Mouse (Mus musculus): ENCODE data around the gene Got2. TPM values are rescaled to one million over a fixed set of nuclear protein-coding genes. Genes with fewer than 3 reads are reported as not detected.
A peak's percentile ranks its signal among the peaks of the same experiment; 100 is the strongest.

Got2 gene
- total and polyA plus RNA-seq, 3 experiments, result 105 to 421 (median 179) TPM

GRCm38 (mm10) chr8:95914905-95915643, 26.7 kb upstream of the Got2 start:
- TF ChIP-seq ZC3H11A (IDR thresholded peaks at IDR 0.05; ENCODE audit: low read depth, low read length) (peak; percentile 79), CHD1 (IDR thresholded peaks at IDR 0.05; ENCODE audit: low read depth, low read length) (no peak), POLR2A (IDR thresholded peaks at IDR 0.05; ENCODE audit: control insufficient read depth in 1 of 2, insufficient read depth in 1 of 2, low read depth in 1 of 2, low read length in 2 of 2, poor library complexity in 1 of 2) (no peak), NRF1 (IDR thresholded peaks at IDR 0.05; ENCODE audit: insufficient read depth, low read depth, low read length, poor library complexity, severe bottlenecking) (no peak), SMC3 (IDR thresholded peaks at IDR 0.05; ENCODE audit: low read depth, low read length) (peak; percentile 80), SIN3A (IDR thresholded peaks at IDR 0.05; ENCODE audit: low read length) (0 out of 2 replicates have a peak, but pooled peaks have one; percentile 11), CTCF (IDR thresholded peaks at IDR 0.05 in 2 of 3, conservative IDR thresholded peaks at IDR 0.05 in 1 of 3; ENCODE audit: control insufficient read depth in 1 of 3, insufficient read depth in 1 of 3, low read depth in 2 of 3, low read length in 3 of 3, poor library complexity in 1 of 3, severe bottlenecking in 1 of 3) (peak; percentile 83 to 91 (median 90)), RAD21 (IDR thresholded peaks at IDR 0.05; ENCODE audit: low read depth, low read length) (peak; percentile 94)
- Histone ChIP-seq H3K79me2 (ENCODE audit: control insufficient read depth, insufficient read depth, low read length, poor library complexity) (no peaks in the 10 kb centered on the region), H3K27me3 (ENCODE audit: control insufficient read depth in 1 of 2, insufficient read depth in 2 of 2, low read length in 2 of 2) (peaks cover 1 to 4% of the 10 kb centered on the region in 2 experiments; a peak in 2 of 4 replicates), H3K27ac (ENCODE audit: control insufficient read depth, low read depth, low read length) (no peak overlapping the region), H3K4me1 (ENCODE audit: control insufficient read depth in 1 of 2, insufficient read depth in 2 of 2, low read length in 2 of 2) (no peaks in the 10 kb centered on the region), H3K4me3 (ENCODE audit: control insufficient read depth in 1 of 2, insufficient read depth in 1 of 2, low read depth in 2 of 2, low read length in 2 of 2) (no peak overlapping the region), H3K9ac (ENCODE audit: control insufficient read depth, low read depth, low read length, poor library complexity, severe bottlenecking) (no peak overlapping the region), H3K9me3 (replicated peaks; ENCODE audit: insufficient read depth, low read length) (no peaks in the 10 kb centered on the region), H3K36me3 (ENCODE audit: control insufficient read depth in 1 of 2, insufficient read depth in 2 of 2, low read length in 2 of 2) (no peaks in the 10 kb centered on the region)
- peak; percentile 74 for DNase-seq (ENCODE audit: low read depth, low spot score)

GRCm38 (mm10) chr8:95911240-95911639, 22.9 kb upstream of the Got2 start:
- no peaks in the 10 kb centered on the region for H3K79me2 ChIP-seq (ENCODE audit: control insufficient read depth, insufficient read depth, low read length, poor library complexity)
- H3K27me3 ChIP-seq (ENCODE audit: control insufficient read depth in 1 of 2, insufficient read depth in 2 of 2, low read length in 2 of 2), result peaks cover 6 to 7% of the 10 kb centered on the region in 2 experiments; a peak in 3 of 4 replicates
- no peaks in the 10 kb centered on the region for H3K36me3 ChIP-seq (ENCODE audit: control insufficient read depth in 1 of 2, insufficient read depth in 2 of 2, low read length in 2 of 2)
- no peaks in the 10 kb centered on the region for H3K4me1 ChIP-seq (ENCODE audit: control insufficient read depth in 1 of 2, insufficient read depth in 2 of 2, low read length in 2 of 2)
- H3K9ac ChIP-seq (ENCODE audit: control insufficient read depth, low read depth, low read length, poor library complexity, severe bottlenecking), result no peak overlapping the region
- no peaks in the 10 kb centered on the region for H3K9me3 ChIP-seq (replicated peaks; ENCODE audit: insufficient read depth, low read length)
- DNase-seq (ENCODE audit: low read depth, low spot score), result no peak
- H3K4me3 ChIP-seq (ENCODE audit: control insufficient read depth in 1 of 2, insufficient read depth in 1 of 2, low read depth in 2 of 2, low read length in 2 of 2), result no peak overlapping the region
- TF ChIP-seq NELFE (IDR thresholded peaks at IDR 0.05; ENCODE audit: low read depth, low read length), result no peak
- TF ChIP-seq UBTF (IDR thresholded peaks at IDR 0.05; ENCODE audit: borderline replicate concordance, insufficient read depth, low read depth, low read length), result no peak
- no peak for TF ChIP-seq POLR2AphosphoS5 (IDR thresholded peaks at IDR 0.05; ENCODE audit: borderline replicate concordance, low read depth, low read length)
- TF ChIP-seq CHD2 (IDR thresholded peaks at IDR 0.05; ENCODE audit: low read length), result no peak
- TF ChIP-seq NRF1 (IDR thresholded peaks at IDR 0.05; ENCODE audit: insufficient read depth, low read depth, low read length, poor library complexity, severe bottlenecking), result no peak
- TF ChIP-seq CHD1 (IDR thresholded peaks at IDR 0.05; ENCODE audit: low read depth, low read length), result no peak
- no peak for TF ChIP-seq E2F4 (IDR thresholded peaks at IDR 0.05; ENCODE audit: borderline replicate concordance, low read depth, low read length)
- TF ChIP-seq ZMIZ1 (IDR thresholded peaks at IDR 0.05; ENCODE audit: low read depth, low read length), result no peak
- no peak for TF ChIP-seq MYB (IDR thresholded peaks at IDR 0.05; ENCODE audit: low read depth, low read length)
- no peak for TF ChIP-seq TAL1 (IDR thresholded peaks at IDR 0.05; ENCODE audit: low read length)
- TF ChIP-seq USF2 (IDR thresholded peaks at IDR 0.05; ENCODE audit: borderline replicate concordance in 1 of 2, insufficient read depth in 1 of 2, low read depth in 1 of 2, low read length in 2 of 2), result no peak
- TF ChIP-seq GABPA (IDR thresholded peaks at IDR 0.05; ENCODE audit: low read depth, low read length), result no peak
- no peak for TF ChIP-seq MYC (IDR thresholded peaks at IDR 0.05; ENCODE audit: low read depth, low read length)
- no peak for TF ChIP-seq POLR2AphosphoS2 (IDR thresholded peaks at IDR 0.05; ENCODE audit: low read length)
- no peak for TF ChIP-seq CTCF (IDR thresholded peaks at IDR 0.05 in 2 of 3, conservative IDR thresholded peaks at IDR 0.05 in 1 of 3; ENCODE audit: control insufficient read depth in 1 of 3, insufficient read depth in 1 of 3, low read depth in 2 of 3, low read length in 3 of 3, poor library complexity in 1 of 3, severe bottlenecking in 1 of 3)
- TF ChIP-seq KAT2A (conservative IDR thresholded peaks at IDR 0.05; ENCODE audit: low read depth, low read length), result no peak
- TF ChIP-seq MXI1 (IDR thresholded peaks at IDR 0.05; ENCODE audit: low read depth, low read length), result no peak
- TF ChIP-seq TBP (IDR thresholded peaks at IDR 0.05; ENCODE audit: low read depth, low read length), result no peak
- TF ChIP-seq GATA1 (IDR thresholded peaks at IDR 0.05; ENCODE audit: low read depth, low read length), result no peak
- TF ChIP-seq MAX (IDR thresholded peaks at IDR 0.05; ENCODE audit: low read length), result no peak
- H3K27ac ChIP-seq (ENCODE audit: control insufficient read depth, low read depth, low read length), result no peak overlapping the region
